8 mouse cellular contexts compared by ENCODE assay signal in the genomic region with DNA sequence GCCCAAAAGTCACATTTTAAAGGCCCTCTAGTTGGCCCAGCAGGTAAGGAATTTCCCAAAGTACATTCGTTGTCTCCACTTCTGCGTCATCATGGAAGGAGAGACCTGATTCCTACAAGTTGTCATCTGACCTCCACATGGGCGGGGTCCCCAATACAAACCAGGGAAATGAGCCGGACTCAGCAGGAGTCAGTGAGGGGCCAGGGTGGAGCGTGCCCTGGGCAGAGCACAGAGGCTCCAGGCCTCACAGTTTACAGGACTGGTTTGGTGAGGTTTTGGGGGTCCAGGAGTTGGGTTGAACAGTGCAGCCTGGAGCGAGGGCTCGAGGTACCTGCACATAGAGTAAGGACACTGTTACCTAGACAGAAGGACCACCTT. TPM values are rescaled to one million over a fixed set of nuclear protein-coding genes. Genes with fewer than 3 reads are reported as not detected.
DNase-seq lines count a peak whose midpoint lies in the region; ATAC-seq and TF ChIP-seq lines count a peak whose summit lies in the region.

No protein-coding gene starts in this region.

- peak overlapping the region; percentile 95 for H3K27ac ChIP-seq in lung, embryonic 14.5 days (ENCODE audit: low read depth)
- peak overlapping the region; percentile 94 for H3K27ac ChIP-seq in embryonic facial prominence, embryonic 15.5 days (replicated peaks)
- peak overlapping the region; percentile 56; the same call in 1 of the 2 replicates for H3K27ac ChIP-seq in limb, embryonic 11.5 days (replicated peaks; ENCODE audit: low read depth, low read length)
- peak overlapping the region; percentile 92 for H3K27ac ChIP-seq in stomach, embryonic 15.5 days

- no peaks in the 10 kb centered on the region for H3K9me3 ChIP-seq in lung, embryonic 14.5 days (ENCODE audit: low read depth, low read length)
- H3K9me3 ChIP-seq in embryonic facial prominence, embryonic 15.5 days (replicated peaks): no peaks in the 10 kb centered on the region
- H3K9me3 ChIP-seq in limb, embryonic 11.5 days (ENCODE audit: control insufficient read depth, low read length): no peaks in the 10 kb centered on the region
- H3K9me3 ChIP-seq in stomach, embryonic 15.5 days: no peaks in the 10 kb centered on the region

- 38% methylated on average over 7 of the region's 7 CpGs for WGBS in lung, embryonic 14.5 days
- 28% methylated on average over 7 of the region's 7 CpGs for WGBS in embryonic facial prominence, embryonic 15.5 days
- WGBS in limb, embryonic 11.5 days: 52% methylated on average over 7 of the region's 7 CpGs
- 43% methylated on average over 7 of the region's 7 CpGs for WGBS in stomach, embryonic 15.5 days

- TF ChIP-seq CTCF in lung, embryonic 14.5 days (IDR thresholded peaks at IDR 0.05; ENCODE audit: low read depth): no peak

- peaks cover 60% of the 10 kb centered on the region for H3K4me1 ChIP-seq in lung, embryonic 14.5 days (ENCODE audit: insufficient read depth)
- peaks cover 74% of the 10 kb centered on the region for H3K4me1 ChIP-seq in embryonic facial prominence, embryonic 15.5 days
- H3K4me1 ChIP-seq in limb, embryonic 11.5 days (ENCODE audit: control insufficient read depth, insufficient read depth, low read length): peaks cover 36% of the 10 kb centered on the region
- peaks cover 70% of the 10 kb centered on the region for H3K4me1 ChIP-seq in stomach, embryonic 15.5 days

- no peaks in the 10 kb centered on the region for H3K27me3 ChIP-seq in lung, embryonic 14.5 days (ENCODE audit: insufficient read depth, low read length)
- H3K27me3 ChIP-seq in embryonic facial prominence, embryonic 15.5 days: no peaks in the 10 kb centered on the region
- no peaks in the 10 kb centered on the region for H3K27me3 ChIP-seq in limb, embryonic 11.5 days (ENCODE audit: control insufficient read depth, insufficient read depth, low read length)
- no peaks in the 10 kb centered on the region for H3K27me3 ChIP-seq in stomach, embryonic 15.5 days (replicated peaks)

- H3K4me3 ChIP-seq in lung, embryonic 14.5 days (ENCODE audit: low read depth, low read length): no peak overlapping the region
- H3K4me3 ChIP-seq in embryonic facial prominence, embryonic 15.5 days (replicated peaks): no peak overlapping the region
- H3K4me3 ChIP-seq in limb, embryonic 11.5 days (ENCODE audit: low read depth, low read length): no peak overlapping the region
- H3K4me3 ChIP-seq in stomach, embryonic 15.5 days (replicated peaks): no peak overlapping the region

- peak; percentile 47 for DNase-seq in lung, embryonic 14.5 days
- DNase-seq in lung, postnatal 14 days: no peak
- no peak for DNase-seq in limb, embryonic 11.5 days (ENCODE audit: low spot score)
- no peak for DNase-seq in right cerebral cortex, postnatal 10 days (ENCODE audit: low spot score in 2 of 2)
- no peak for DNase-seq in gastrocnemius, adult 8-10 months (ENCODE audit: low spot score in 2 of 2)
- DNase-seq in right cerebral cortex, postnatal 36 days (ENCODE audit: low spot score in 2 of 2): no peak

- H3K9ac ChIP-seq in lung, embryonic 14.5 days: peak overlapping the region; percentile 20; the same call in 1 of the 2 replicates
- H3K9ac ChIP-seq in embryonic facial prominence, embryonic 15.5 days: no peak overlapping the region; the same call in 1 of the 2 replicates
- H3K9ac ChIP-seq in limb, embryonic 11.5 days (ENCODE audit: low read length): 0 out of 2 replicates have a peak overlapping the region, but pooled peaks have one; percentile 12
- H3K9ac ChIP-seq in stomach, embryonic 15.5 days: no peak overlapping the region

- H3K36me3 ChIP-seq in lung, embryonic 14.5 days (ENCODE audit: insufficient read depth): no peaks in the 10 kb centered on the region
- no peaks in the 10 kb centered on the region for H3K36me3 ChIP-seq in embryonic facial prominence, embryonic 15.5 days
- H3K36me3 ChIP-seq in limb, embryonic 11.5 days (ENCODE audit: control insufficient read depth, insufficient read depth, low read length): no peaks in the 10 kb centered on the region
- H3K36me3 ChIP-seq in stomach, embryonic 15.5 days: no peaks in the 10 kb centered on the region

- H3K4me2 ChIP-seq in lung, embryonic 14.5 days: peak overlapping the region; percentile 40; the same call in 1 of the 2 replicates
- H3K4me2 ChIP-seq in embryonic facial prominence, embryonic 15.5 days (replicated peaks): peak overlapping the region; percentile 19
- H3K4me2 ChIP-seq in limb, embryonic 11.5 days (ENCODE audit: low read depth, severe bottlenecking): peak overlapping the region; percentile 20; the same call in 1 of the 2 replicates
- H3K4me2 ChIP-seq in stomach, embryonic 15.5 days: peak overlapping the region; percentile 26; the same call in 1 of the 2 replicates

- ATAC-seq in lung, embryonic 14.5 days (ENCODE audit: insufficient read depth): 0 out of 2 replicates have a peak, but pooled peaks have one; percentile 22
- no peak; the same call in 1 of the 2 replicates for ATAC-seq in embryonic facial prominence, embryonic 15.5 days (ENCODE audit: insufficient number of reproducible peaks, low FRiP score, low TSS enrichment, low read depth)
- no peak for ATAC-seq in limb, embryonic 11.5 days (ENCODE audit: insufficient number of reproducible peaks, low FRiP score, low TSS enrichment, low read depth)
- no peak for ATAC-seq in stomach, embryonic 15.5 days (ENCODE audit: insufficient read depth, low FRiP score, low read depth)

RNA-seq across cellular contexts. Expression of a gene that starts 38.5 kb away (rescaled TPM):
- 74.8 and 84.5 TPM in 2 replicates for polyA plus RNA-seq in lung, embryonic 14.5 days (2014; fragmentation: Nextera tagmentation; extraction: Ambion mirVana)
- polyA plus RNA-seq in embryonic facial prominence, embryonic 15.5 days (2015; fragmentation: Nextera tagmentation; extraction: Ambion mirVana): 81.4 and 81.8 TPM in 2 replicates
- polyA plus RNA-seq in limb, embryonic 11.5 days (2014; fragmentation: Nextera tagmentation; extraction: Ambion mirVana): 65.8 and 66.6 TPM in 2 replicates
- polyA plus RNA-seq in stomach, embryonic 15.5 days (2015; fragmentation: Nextera tagmentation; extraction: Ambion mirVana): 63.6 and 68.9 TPM in 2 replicates
- 10 to 100 TPM; 71.4 to 91.0 (median 82.6) TPM for total RNA-seq in gastrocnemius, adult 8-10 months (2022)

Comparison
In these comparisons a context has a peak if more than half of its experiments do, and no peak if none do; other contexts are left out.
1. H3K9ac ChIP-seq: peak in lung, embryonic 14.5 days (single experiment) and limb, embryonic 11.5 days (single experiment); none in embryonic facial prominence, embryonic 15.5 days (single experiment) and stomach, embryonic 15.5 days (single experiment).
2. Peak in every context shown above with its lines, with median percentiles within 50 percentile points of each other: H3K27ac ChIP-seq and H3K4me2 ChIP-seq.